Mouse (Mus musculus) embryo, embryonic 10 days (tissue): Measurements from ENCODE around the gene 1700109H08Rik.
"Not testable (repeated sequence)": the region's sequence is repeated elsewhere in the genome, so short reads cannot be mapped to it uniquely, and the experiment has no call there.

Source experiments
- DNase-seq: peaks from one replicate; pipeline ENCODE4 v3.0.0-alpha.2; 2015; ENCODE audit warnings: low spot score

1700109H08Rik gene

DNA sequence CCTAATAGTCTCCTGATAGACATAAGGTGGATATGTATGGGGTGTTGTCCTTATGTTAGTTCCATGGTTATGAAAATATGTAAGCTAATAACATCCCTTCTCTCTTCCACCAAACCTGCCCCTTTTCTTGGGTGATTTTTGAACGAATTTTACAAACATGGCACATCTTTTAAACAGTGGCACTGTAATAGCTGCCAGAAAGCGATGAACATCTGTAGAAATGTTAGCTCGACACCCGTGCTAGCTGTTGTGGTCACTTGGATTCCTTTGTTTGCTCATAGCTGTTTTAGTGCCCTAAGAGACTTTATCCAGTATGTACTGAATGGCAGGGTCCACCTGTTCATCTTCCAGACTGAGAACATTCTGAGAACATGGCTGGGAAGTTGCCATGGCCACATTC is at the start of gene 1700109H08Rik:
Gene 1700109H08Rik (plus strand): TSS at position 301 of the 400 bp plus-strand sequence.
- DNase-seq: no peak

DNA sequence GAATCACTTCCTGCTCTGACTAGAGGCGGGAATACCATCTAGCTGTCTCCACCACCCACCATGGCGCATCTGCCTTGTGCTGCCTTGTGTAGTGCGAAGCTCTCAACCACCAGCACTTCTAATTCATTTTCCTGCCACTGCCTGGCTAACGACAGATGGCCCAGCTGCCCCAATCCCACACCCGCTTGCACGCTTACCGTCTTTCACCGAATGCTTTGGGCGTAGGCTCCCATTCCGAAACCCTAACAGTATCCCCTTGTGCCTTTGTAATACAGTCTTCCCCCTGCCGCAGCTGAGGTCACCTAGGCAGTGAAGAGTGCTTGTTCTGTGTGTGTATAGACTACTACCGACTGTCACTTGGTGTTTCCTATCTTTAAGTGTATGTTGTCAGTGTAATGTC is 49.6 kb upstream of the 1700109H08Rik start:
- DNase-seq: no peak

DNA sequence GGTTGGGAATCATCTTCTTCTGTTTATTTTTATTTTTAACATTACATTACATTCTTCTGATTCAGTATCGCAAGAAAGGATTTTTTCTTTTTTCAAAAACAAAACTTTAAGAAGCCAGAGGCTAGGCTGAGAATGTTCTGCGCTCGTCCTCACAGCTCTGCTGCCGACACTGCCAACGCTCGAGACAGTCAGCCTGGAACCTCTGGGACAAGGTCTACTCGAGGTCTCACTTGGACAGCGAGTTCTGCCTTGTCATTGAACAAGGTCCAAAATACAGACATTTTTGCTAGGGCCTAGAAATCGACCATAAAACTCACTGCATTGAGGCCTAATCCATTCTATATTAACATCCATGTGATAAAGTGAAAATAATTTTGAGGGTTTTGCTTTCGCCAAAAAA is 48.5 kb upstream of the 1700109H08Rik start:
- DNase-seq: no peak

DNA sequence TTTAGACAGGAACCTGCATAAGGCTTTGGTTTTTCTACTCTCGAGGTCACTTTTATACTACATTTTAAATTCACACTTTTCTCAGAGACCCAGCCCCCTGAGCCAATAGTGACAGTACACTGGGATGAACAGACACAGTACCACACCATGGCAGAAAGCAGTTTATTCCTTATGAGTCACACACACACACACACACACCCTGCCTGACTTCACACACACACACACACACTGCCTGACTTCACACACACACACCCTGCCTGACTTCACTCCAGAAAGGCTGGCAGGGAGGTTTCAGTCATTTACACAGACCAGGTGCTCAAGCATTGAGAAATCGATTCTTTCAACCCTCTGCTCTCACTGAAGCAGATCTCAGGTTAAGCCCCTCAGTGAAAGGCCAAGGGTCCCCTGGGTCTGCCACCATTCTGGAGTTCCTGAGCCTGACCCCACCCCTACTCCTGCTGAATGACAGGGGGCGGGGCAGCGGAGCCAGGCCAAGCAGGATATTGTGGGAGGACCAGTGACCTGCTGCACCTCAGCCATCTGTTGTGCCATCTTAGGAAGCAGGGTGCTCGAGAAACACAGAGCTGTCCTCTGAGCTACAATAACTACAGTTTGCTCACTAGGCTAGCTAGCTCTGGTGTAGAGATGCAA is 44.2 kb upstream of the 1700109H08Rik start:
- DNase-seq: peak; percentile 76

DNA sequence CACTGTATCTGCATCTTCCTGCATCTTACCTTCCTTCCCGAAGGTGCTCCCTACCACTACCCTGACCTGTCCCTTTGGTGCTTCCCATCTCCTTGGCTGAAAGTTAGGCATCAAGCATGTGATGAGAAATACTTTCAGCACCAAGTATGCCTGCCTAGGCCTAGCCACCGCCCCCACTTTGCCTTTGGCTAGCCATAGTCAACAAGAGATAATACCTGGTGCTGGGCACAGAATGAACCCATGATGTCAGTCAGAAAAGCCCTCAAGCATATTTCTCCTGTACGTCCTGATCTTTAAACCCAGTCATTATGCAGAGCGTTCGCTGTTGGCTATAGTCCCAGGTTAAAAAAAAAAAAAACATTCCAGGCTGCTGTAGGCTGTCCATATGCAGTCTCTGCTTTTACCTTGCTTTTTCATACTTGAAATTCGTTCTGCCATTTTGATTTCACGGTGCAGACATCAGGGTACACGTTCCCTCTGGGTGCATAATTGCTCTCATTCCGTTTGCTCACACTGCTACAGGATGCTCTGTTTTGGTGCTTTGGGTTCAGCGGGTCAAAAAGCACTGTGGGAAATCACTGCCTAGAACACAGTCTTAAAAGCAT is 41.7 kb upstream of the 1700109H08Rik start:
- DNase-seq: no peak

DNA sequence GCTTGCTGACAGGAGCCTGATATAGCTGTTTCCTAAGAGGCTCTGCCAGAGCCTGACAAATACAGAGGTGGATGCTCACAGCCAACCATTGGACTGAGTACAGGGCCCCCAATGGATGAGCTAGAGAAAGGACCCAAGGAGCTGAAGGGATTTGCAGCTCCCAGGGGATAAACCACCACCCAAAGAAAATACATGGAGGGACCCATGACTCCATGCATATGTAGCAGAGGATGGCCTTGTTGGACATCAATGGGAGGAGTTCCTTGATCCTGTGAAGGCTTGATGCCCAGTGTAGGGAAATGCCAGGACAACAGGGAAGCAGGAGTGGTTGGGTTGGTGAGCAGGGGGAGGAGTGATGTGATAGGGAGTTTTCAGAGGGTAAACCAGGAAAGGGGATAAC is 39.3 kb upstream of the 1700109H08Rik start:
- DNase-seq: not testable (repeated sequence)

DNA sequence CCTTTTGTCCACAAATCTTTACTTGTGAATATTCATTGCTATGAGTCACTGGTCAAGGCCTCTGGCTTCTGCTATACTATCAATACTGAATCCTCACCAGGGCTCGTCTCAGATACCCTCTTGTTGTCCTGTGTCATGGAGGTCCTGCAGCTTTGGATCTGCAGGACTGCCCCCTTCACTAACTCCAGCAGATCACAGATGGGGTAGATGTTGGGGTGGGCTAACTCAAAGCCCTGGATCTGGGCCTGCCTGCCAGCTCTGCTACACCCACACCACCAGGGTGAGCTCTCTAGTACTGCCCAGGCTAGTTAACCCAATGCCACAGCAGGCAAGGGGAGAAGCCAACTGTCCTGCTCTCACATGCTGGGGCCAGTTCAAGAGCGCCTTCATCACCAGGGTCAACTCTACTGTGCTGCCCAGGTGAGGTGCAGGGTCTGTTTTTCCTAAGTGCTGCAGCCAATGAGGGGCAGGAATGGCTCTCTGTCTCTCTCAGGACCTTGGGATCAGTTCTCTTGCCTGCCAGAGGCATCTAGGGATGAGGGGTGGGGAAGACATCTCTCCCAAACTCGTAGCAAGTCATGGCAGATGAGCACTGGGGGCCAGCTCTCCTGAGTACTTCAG is 34.7 kb upstream of the 1700109H08Rik start:
- no peak for DNase-seq

DNA sequence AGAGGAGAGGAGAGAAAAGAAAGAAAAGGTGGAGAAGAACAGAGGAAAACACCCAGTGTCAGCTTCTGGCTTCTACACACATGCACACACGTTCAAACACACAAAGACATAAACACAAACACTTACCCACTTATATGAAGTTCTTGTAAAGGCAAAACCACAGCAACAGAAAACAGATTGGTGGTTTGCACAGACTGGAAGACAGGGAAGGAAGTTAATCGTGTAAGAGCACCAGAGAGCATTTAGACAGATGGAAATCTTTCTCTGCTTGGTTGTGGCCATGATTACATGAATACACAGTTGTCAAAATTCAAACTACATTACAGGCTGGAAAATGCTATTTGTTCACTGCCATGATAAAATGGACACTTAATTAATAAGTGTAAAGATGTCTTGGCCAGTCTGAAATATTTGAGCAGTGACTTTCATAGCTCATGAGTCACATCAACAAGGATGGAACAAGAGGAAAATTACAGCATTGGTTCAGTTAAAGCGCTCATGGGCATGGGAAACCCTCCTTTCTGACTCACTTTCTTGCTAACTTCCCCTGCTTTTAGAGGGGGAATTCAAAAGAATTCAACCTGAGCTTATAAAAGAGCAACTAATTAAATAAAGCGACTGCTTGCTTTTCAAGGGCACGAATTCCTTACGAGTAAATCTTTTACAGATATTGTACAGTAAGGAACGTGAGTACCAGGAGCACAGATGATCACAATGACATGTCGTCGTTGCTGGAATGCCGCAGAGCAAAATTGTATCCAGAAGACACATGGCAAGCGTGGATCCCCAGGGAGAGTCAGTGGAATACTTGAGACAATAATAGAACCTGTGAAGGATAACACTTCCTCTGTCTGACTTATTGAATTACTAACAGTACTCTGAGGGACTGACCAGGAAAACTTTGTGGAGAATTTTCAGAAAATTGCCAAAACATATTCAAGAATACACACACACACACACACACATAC is 32.6 kb upstream of the 1700109H08Rik start:
- no peak for DNase-seq

DNA sequence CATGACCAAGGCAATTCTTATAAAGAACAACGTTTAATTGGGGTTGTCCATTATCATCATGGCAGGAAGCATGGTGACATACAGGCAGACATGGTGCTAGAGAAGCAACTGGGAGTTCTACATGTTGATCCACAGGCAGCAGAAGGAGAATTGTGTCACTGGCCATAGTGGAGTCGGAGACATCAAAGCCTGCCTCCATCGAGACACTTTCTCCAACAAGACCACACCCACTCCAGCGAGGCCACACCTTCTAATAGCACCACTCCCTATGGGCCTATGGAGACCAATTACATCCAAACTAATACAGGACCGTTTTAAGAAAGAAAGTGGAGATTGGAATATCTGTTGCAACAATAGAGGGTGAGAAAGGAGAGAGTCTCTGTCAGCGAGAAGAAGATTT is 29.5 kb upstream of the 1700109H08Rik start:
- DNase-seq: no peak

DNA sequence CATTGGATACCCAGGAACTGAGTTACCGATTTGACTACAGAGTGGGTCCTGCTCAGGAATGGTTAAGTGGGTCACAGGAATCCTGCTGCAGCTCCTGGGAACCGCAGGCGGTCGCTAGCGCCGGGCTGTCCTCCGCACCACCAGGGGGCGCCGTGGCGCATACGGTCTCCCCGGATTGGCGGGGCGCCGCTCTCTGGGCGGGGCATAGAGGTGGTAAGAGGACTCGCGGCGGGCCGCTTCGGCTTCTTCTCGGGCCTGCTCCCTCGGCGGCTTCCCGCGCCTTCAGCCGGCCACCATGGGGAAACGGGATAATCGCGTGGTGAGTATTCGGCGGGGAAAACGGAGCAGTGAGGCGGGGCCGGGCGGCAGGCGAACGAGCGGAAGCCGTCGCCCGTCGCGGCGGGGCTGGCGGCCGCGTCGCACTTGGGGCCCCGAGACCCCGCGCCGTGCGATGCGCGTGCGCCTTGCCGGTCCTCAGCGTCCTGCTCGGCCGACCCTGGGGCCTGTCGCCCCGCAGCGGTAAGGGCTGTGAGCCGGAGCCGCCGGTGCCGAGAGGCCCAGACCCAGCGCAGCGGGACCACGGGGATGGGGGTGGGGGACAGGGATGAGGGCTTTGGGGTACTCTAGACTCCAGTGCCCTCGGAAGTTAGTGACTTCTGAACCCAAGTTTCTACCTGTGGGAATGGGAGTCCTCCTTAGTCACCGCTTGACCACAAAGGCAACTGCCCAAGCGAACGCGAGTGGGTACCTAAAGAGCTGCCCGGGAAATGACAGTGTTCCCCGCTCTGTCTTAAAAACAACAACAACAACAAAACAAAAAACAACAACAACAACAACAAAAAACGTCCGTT is 27.5 kb upstream of the 1700109H08Rik start, which contains the start of gene Fam133b:
Gene Fam133b (plus strand): TSS at position 205 of the 851 bp plus-strand sequence.
- peak; percentile 94 for DNase-seq

DNA sequence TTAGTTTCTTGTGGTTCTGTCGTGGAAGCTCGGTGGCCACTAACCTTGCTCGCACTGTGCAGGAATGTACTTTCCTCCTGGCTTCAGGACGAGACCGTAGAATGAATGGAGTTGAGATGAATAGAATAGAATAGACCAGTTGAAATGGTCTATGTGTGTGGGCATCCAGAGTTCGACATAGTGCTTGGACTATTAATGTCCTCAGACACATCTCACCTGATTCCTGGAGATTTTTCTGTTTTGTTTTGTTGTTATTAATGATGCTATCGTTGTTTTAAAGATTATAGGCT is 26.9 kb upstream of the 1700109H08Rik start:
- DNase-seq: no peak

DNA sequence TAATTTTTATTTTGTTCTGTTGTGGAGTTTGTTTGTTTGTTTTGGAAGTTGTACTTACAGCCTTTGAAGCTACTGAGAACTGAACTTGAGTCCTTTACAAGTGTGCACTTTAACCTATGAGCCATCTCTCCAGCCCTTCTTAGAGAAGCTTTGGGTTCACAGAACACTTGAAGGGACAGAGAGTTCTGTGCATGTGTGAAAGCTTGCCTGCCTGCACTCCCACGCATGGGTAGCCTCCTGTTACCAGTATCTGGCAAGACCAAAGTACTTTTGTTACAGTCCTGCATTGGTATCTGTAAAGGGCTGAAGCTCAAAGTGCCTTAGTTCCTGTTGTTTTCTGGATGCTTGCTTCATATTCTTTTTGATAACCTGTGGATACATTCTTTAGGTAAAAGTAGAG is 25.1 kb upstream of the 1700109H08Rik start:
- DNase-seq: no peak

DNA sequence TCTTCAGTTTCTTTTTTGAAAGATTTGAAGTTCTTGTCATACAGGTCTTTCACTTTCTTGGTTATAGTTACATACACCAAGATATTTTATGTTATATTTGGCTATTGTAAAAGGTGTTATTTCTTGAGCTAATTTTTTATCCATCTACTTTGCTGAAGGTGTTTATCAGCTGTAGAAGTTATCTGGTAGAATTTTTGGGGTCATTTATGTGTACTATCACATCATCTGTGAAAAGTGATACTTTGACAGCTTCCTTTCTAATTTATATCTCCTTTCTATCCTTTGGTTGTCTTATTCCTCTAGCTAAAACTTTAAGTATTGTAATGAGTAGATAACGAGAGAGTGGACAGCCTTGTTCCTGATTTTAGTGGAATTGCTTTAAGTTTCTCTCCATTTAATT is 19.9 kb upstream of the 1700109H08Rik start:
- no peak for DNase-seq

DNA sequence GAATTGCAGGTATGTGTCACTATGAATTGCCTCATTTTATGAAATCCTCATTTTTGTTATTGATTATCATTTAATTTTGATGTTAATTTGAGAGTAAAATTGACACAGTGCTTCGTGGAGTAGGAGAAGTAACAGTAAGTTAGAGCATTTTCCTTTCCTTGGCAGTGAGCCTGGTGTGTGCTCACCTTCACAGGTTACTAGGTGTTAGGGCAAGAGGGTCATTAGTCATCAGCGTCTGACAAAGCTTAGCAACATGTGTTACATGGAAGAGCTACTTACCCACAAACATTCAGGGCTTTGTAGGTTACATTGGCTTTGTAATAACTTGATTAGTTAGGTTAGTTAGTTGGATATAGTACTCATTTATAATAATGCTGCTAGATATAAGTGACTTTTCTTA is 17.2 kb upstream of the 1700109H08Rik start:
- no peak for DNase-seq

DNA sequence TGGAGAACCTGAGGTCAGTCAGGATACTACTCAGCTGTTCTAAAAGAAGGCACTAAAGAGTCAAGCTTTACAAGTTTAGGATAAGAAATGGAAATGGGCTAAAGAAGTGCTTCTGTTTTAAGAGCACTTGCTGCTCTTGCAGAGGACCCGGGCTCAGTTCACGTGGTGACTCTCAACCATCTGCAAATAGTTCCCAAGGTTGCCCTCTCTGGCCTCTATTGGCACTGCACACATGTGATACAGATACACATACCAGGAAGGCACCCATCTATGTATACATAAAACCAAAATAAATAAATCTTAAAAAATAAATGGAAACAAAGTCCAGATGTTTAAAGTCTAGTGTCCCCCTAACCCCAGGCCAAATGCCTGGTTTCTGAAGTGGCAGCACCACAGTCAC is 3.5 kb downstream of the 1700109H08Rik start:
- no peak for DNase-seq

DNA sequence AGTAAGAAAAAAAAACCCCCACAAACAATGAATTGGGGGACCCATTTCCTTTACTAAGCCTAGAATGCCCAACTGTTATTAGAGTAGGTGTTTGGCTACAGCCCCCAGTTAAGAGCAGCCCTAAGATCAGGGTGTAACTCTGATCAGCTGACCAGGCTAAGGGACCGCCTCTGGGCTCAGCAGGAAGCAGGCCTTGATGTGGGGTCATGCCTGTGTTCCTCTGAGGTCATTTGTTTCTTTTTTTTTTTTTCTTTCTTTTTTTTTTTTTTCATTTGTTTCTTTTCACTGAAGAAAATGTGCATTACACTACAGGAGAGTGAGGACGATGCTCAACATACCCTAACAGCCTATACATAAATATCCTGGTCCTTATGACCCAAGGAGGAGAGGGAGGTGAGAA is 6.6 kb downstream of the 1700109H08Rik start:
- DNase-seq: no peak

DNA sequence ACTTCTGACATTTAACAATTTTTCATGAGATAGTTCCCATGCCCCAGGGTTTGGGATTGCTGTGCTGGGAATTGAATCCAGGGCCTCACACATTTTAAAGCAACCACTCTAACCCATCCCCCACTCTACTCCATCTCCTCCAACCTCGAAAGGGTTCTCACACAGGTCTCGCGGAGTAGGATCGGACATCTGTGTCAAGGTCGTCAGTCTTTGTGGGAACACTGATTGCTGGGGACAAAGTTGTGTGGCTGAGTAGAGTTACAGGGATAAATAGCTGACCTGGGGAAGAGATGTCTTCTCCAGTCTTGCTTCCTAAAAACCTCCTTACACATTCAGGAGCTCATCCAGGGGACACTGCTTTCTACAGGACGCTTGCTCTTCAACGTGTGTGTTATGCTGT is 7.7 kb downstream of the 1700109H08Rik start:
- no peak for DNase-seq

DNA sequence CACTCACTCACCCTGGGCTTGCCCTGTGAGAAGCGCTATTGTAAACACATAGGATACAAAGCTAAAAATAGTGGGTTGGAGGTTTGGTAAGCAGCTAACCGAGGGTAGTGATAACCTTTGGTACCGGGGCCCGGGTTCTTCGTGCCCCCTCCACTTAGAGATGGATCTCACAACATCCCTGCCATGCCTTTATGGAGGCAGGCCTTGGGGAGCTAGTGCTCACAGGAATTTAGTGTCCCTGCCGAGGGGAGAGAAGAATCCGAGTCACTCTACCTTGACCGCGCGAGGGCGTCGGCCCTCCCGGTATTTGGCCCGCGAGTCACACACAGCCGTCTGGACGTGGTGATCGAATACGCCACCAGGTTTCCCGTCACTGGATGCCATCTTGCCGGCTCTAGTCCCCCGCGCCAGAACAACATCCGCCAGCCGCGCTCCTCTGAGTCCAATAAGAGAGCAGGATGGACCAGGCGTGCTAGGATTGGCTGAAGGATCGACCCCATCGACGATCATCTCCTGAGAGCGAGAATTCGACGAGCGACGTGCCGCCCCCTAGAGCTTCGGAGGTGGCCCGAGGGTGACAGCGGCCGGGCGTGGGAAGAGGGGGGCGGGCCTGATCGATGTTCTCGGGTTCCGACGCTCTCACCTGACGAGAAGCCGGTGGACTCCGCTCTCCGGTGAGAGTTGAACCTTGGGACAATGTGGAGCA is 24.5 kb downstream of the 1700109H08Rik start, which contains the start of gene Pex1:
Gene Pex1 (plus strand): TSS at position 374 of the 706 bp plus-strand sequence.
- peak; percentile 99 for DNase-seq

DNA sequence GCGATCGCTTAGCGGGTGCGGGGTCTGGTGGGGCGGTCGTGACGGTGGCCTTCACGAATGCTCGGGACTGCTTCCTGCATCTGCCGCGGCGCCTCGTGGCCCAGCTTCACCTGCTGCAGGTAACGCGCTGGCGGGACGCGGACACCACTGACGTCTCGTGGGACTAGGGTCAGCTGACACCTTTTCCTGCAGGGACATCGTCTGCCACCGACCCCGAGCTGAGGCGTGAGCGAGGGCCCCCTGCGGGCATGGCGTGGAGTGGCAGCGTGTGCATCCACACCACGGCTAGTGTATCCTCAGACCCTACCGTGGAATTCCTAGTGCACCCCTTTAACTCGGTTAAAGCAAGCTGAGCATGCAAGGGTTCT is 25.0 kb downstream of the 1700109H08Rik start, which contains the start of gene Rbm48:
Gene Rbm48 (minus strand): TSS at position 187 of the 368 bp plus-strand sequence.
- peak; percentile 87 for DNase-seq

DNA sequence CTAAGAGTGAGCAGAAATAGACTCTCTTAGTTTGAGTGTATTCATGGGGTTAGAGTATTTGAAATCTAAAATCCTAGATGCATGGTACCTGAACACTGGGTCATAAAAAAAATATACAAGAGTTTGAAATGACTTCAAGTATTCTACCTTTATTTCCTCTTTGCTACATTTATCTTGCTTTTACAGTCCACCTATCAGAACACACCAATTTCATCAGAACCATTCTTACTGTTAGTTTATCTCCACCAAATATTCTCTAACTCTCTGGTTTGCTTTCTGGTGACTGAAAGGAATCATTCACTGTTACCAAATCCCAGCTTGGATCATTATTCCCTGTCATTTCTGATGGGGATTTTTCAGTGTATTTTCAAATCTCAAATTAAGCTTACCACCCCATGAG is 25.8 kb downstream of the 1700109H08Rik start:
- DNase-seq: no peak

DNA sequence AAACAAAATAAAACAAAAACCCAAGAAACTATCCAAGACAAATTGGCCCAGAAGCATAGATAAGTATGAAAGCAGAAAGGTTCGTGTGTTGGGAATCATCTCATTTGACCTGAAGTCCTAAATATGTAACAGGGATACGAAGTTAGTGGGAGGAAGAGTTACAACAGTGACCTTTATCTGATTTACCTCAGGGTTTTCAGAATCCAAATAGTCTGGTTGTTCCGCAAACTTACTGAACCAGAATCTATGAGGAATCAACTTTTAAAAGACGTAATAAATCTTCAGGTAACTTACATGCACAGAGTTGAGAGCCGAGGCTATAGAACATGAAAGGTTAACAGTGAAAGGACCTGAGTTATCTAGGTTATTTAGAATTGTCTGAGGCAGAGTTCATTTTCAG is 27.4 kb downstream of the 1700109H08Rik start:
- no peak for DNase-seq
